Mouse (Mus musculus): ENCODE data around the gene Med6.
A peak's percentile ranks its signal among the peaks of the same experiment; 100 is the strongest.

Med6 gene

GRCm38 (mm10) chr12:81547163-81547562 is 47.6 kb downstream of the Med6 start:
- no peak for DNase-seq

DNA sequence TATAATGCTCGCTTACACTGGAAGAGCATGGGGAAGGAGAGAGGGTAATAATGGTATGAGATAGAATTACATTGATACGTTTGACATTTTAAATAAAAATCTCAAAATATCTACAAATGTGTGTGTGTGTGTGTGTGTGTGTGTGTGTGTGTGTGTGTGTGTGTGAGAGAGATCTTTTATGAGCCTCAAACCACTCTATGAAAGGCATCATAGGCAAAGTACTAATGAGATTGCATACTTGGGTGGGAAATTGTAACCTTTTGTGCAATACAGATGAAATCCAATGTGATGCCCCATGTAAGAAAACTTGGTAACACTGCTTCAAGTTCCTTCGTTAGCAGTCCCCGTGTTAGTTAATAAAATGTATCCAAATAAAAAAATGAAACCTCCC is 61.8 kb downstream of the Med6 start:
- no peak for DNase-seq

DNA sequence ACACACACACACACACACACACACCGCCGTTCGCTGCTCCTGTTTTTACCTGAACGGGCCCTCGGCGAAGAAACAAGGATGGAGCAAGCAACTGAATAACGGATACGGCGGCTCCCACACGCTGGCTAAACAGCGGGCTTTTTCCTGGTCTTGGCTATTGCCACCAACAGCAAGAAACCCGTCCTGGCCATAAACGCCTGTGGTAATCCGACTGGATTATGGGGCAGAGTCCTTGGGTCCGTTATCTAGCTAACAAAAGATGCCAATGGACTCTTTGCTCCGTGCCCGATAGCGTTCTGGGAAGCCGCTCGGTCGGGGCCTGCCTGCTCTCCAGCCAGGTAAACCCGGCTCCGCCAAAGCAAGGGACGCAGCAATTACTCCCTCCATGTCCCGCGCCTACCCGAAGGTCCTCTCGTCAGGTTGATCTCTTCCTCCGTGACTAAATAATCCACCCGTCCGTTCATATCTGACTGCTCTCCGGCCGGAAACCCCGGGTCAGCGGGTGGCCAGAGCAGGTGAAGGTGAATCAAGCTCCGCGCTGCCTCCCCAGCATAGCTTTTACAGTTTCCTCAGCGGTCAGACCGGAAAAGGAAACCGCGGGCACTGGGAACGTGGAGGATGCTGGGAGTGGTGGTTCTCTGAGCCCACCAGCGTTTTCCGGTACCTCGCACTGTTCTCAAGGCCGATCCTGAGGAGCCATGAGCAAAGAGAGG is 62.3 kb downstream of the Med6 start, which contains the start of the genes Gm20498 and Synj2bp:
Gm20498 (minus strand) TSS at position 590 of the 713 bp plus-strand sequence.
Synj2bp (minus strand) TSS at position 596 of the 713 bp plus-strand sequence.
- DNase-seq, result peak; percentile 91

DNA sequence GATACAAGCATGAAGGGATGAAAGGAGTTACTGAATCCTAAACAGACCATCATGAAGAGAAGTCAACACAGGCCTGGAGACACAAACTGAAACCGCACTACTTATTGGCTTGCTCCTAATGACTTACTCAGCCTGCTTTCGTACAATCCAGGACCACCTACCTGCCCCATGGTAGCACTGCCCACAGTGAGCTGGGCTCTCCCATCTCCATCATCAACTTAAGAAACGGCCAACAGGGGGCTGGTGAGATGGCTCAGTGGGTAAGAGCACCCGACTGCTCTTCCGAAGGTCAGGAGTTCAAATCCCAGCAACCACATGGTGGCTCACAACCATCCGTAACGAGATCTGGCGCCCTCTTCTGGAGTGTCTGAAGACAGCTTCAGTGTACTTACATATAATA is 64.2 kb downstream of the Med6 start:
- peak; percentile 10 for DNase-seq
